Mouse (Mus musculus) neutrophil, adult 83 days (primary cell): ENCODE results near the gene Mgp. TPM values are rescaled to one million over a fixed set of nuclear protein-coding genes. Genes with fewer than 3 reads are reported as not detected.

Experiments
- total RNA-seq, 2 experiments: library from RNA; stranded (reverse); gene quantifications; one replicate each; pipeline ENCODE4 v1.2.4; 2023

The Mgp gene
- not detected for total RNA-seq

DNA sequence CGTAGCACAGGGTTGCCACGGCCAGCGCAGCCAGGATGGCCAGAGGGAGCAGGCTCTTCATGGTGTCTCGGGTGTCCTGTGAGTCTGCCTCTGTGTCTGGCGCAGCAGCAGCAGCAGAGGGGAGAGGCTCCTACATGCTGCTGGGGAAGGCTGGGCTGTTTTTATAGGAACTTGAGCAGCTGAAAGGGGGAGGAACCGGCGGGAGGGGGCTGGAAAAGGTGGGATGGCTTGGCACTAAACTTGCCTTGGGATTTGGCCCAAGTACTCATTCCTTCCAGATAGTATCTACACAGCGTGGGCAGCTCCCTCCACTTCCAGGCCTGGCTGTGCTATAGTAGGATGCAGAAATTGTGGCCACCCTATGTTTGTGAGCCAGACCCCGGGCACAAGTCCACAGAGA, at the start of gene Mgp:
Gene Mgp, minus strand, starts transcription at position 154 of the 400 bp plus-strand sequence.

DNA sequence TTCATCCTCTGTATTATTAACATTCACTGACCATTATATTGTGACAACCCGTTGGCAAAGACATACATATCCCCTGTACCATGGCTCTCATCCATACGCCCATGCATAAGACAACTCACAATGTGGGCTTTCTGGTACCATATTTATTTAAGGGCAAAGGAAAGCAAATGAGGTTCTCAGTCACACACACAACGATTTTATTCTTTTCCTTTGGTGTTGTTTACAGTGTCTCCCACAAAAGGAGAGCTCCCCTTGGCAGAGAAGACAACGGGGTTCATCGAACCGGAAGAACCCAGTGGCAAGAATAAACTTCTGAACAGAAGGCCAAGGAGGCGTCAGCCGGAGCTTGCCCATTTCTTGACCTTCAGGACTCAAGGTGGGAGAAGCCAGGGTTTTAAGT, 47.9 kb upstream of the Mgp start, which contains the start of gene Pde6h:
Gene Pde6h, plus strand, starts transcription at position 301 of the 400 bp plus-strand sequence.

DNA sequence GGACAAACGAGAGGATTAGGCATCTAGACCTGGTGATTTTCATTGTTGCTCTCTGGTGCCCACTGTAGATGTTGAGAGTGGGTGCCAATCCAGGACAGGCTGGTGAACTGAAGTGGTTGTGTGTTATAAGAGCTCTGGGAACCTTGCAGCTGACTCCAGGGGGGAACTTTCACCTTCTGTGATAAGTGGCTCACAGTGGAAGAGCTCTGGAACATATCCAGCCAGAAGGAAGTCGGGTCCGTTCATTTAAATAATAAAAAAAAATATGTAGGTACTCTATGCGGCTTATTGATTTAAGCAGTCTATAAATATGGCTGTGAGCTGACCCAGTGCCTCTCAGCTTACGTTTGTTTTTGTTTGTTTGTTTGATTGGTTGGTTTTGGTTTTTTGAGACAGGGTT, 46.5 kb upstream of the Mgp start, which contains the start of gene Erp27:
Gene Erp27, minus strand, starts transcription at position 101 of the 400 bp plus-strand sequence.

DNA sequence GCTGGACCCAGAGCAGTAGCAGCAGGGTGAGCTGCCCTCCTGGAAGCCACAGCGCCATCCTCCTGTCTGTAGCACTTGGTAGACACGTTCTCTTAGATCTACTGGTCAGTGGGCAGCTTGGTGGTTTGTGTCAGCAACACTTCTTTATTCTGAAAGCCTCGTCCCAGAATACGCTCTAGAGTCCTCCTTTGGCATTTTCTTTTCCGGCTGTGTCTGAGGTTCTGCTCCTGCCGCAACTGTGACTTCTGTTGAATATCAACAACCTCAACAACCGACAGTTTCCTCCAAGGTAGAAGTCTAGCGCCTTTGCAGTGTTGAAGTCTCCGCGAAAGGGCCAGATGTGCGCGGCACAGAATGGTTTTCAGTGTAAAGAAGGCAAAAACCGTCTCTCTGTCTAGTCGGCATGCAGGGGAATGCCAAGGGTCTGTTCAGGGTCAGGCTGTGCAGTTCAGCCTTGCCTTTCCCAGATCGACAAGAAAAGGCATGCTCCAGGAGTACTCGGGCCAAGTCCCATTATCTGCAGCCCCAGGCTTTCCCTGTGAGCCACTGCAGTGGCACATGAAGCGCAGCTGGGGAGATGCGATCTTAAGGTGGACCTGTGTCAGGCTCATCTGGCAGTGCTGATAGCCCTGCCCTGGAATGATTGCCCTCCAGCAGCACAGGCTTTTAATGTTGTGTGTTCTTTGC, 18.3 kb downstream of the Mgp start, which contains the start of gene Art4:
Gene Art4, minus strand, starts transcription at position 548 of the 687 bp plus-strand sequence.

DNA sequence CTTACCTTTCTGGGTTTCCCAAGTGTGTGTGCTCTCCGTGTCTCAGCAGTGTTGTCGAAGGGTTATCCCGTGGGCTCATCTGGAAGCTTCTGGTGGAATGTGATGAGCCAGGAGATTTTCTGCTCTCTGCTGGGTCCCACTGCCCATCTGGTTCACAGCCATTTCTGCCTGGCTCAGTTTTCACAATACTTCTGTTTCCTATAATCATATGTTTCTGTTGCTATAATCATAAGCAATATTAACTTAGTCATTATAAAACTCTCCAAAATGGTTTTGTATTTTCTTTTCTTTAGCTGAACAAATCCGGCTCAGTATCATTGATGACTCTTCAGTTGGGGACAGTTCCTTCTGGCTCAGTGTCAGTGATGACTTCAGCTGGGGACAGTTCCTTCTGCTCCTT, 40.3 kb downstream of the Mgp start, which contains the start of gene Smco3:
Gene Smco3, minus strand, starts transcription at position 101 of the 400 bp plus-strand sequence.

DNA sequence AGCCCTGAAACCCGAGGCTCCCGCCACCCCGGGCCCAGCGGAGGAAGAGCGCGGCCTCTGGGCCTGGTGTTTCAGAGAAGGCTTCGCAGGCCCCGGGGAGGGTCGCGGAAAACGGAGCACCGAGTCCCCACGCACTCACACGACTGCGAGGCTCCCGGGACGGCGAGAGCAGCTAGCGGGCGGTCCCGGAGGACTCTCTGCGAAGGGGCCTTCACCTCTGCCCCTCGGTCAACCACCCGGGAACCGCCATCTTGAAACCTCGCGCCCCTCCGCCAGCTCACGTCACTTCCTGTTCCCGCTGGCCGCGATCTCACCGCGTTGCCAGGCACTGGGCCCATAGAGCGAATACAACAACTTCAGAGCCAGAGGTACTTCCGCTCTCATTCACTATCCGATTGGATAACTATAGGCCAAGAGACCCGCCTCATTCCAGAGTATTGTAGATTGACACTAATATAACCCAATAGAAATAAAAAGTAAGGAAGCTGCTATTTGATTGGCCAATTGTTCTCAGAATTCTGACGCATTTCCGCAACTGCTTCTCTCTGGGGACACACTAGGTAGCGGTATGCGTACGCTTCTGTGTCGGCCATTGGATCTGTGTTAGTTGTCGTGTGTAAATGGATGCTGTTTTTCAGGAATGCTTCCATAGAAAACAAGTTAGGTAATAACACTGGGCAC, 47.6 kb downstream of the Mgp start, which contains the start of gene Wbp11:
Gene Wbp11, minus strand, starts transcription at position 353 of the 681 bp plus-strand sequence.

DNA sequence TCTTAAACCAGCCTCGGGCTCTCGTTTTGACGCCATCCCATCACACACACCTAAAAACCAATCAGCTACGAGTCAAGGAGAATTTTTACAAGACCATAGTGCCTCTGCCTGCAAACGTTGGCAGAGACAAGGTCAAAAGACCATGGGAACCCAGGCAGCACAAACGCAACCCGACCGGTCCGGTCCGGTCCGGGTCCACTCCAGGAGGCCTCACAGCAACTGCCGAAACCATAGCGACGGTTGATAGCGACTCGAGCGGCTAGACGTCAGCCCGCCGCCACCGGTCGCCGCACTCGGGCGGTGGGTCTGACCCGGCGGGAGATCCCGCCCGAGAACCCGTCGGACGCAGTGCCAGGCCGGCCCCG, 48.1 kb downstream of the Mgp start, which contains the start of gene BC049715:
Gene BC049715, plus strand, starts transcription at position 111 of the 365 bp plus-strand sequence.

Other genes starting within 250 kb of the Mgp start
- gene Plbd1, start 213.9 kb downstream of the Mgp start, total RNA-seq, result 100 to 1,000 TPM; 628 to 643 TPM
- gene Gucy2c, start 94.1 kb downstream of the Mgp start, total RNA-seq, result under 1 TPM; 0.24 to 0.40 TPM
- 10 to 100 TPM; 72.3 to 86.9 TPM for gene Hist4h4, start 71.4 kb downstream of the Mgp start, total RNA-seq
- gene H2afj, start 67.6 kb downstream of the Mgp start, total RNA-seq, result 10 to 100 TPM; 86.4 to 87.8 TPM
- gene BC049715, start 48.2 kb downstream of the Mgp start, total RNA-seq, result 1 to 10 TPM; 5.5 to 7.8 TPM
- gene Wbp11, start 47.6 kb downstream of the Mgp start, total RNA-seq, result 100 to 1,000 TPM in 1 of 2 experiments, 10 to 100 TPM in 1; 87.7 to 106 TPM
- not detected for gene Smco3, start 40.4 kb downstream of the Mgp start, total RNA-seq
- gene Art4, start 18.1 kb downstream of the Mgp start, total RNA-seq, result 1 to 10 TPM; 1.5 to 1.8 TPM
- gene Erp27, start 46.4 kb upstream of the Mgp start, total RNA-seq, result 1 to 10 TPM; 4.1 to 6.2 TPM
- gene Pde6h, start 48.0 kb upstream of the Mgp start, total RNA-seq, result under 1 TPM in 1 of 2 experiments, not detected in 1; 0.07 TPM
- gene Arhgdib, start 66.1 kb upstream of the Mgp start, total RNA-seq, result 1,000 to 10,000 TPM; 2,126 to 2,140 TPM